Mouse (Mus musculus) bone marrow, adult 2 months (tissue): ENCODE results near the gene AI593442.

ENCODE experiments used
- CTCF ChIP-seq: fragments of 200-500 bp; IDR thresholded peaks from 2 replicates; pipeline ENCODE4 v1.5.1; 2011; ENCODE audit warnings: low read length, control low read depth; ENCODE audit not compliant: control insufficient read depth, insufficient read depth
- POLR2A ChIP-seq: fragments of 200-500 bp; IDR thresholded peaks from 2 replicates; pipeline ENCODE4 v1.6.1; 2011; ENCODE audit warnings: low read depth, mild to moderate bottlenecking, control low read depth, low read length, borderline replicate concordance; ENCODE audit not compliant: control insufficient read depth

DNA sequence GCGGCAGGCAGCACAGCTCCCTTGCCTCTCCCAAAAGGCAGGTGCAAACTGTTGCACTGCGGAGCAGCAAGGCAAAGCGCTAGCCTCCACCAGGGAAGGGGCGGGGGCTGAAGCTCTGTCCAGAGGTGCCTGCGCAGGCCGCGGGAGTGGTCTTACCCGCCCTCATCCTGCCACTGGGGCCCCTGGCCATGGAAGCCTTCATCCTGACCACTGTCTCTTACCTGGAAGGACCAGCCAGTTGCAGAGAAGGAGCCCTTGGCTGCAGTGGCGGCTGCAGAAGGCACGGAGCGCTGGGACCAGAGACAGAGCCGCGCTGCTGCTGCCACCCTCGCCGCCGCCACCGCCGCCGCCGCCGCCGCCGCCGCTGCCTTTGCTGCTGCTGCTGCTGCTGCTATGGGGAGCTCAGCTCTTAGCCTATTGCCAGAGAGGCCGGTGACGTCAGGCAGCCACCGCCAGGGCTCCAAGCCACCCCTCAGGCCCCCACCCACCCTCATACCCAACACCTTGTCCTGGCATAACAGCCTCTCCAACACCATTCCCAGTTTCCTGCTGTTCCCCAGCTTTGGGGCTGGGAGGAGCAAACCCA is at the start of gene AI593442:
- TF ChIP-seq POLR2A = no peak
- TF ChIP-seq CTCF = no peak
